Mouse (Mus musculus) macrophage (primary cell): ENCODE measurements at regions not wholly inside any gene's neighbourhood (a gene's known extent, or its start where the extent isn't known, plus 50 kb on each side); places are given as distances from the start of the nearest gene placed in this dataset.
A peak's percentile ranks its signal among the peaks of the same experiment; 100 is the strongest.

Source experiments
- H3K27ac ChIP-seq: fragments of 350-480 bp; formaldehyde crosslinking; 2 replicates; pipeline ENCODE4 v1.9.0; 2021
- H3K36me3 ChIP-seq: fragments of 350-480 bp; formaldehyde crosslinking; 2 replicates; pipeline ENCODE4 v1.9.0; 2021; ENCODE audit errors: inconsistent target
- H3K4me3 ChIP-seq: fragments of 350-480 bp; formaldehyde crosslinking; 2 replicates; pipeline ENCODE4 v1.9.0; 2021; ENCODE audit errors: inconsistent target
- H3K79me2 ChIP-seq: fragments of 350-480 bp; formaldehyde crosslinking; 2 replicates; pipeline ENCODE4 v1.9.0; 2021; ENCODE audit errors: inconsistent target
- WGBS: methylation state at CpG from one replicate; pipeline ENCODE4 v1.1.7; 2026; ENCODE audit warnings: inconsistent platforms; ENCODE audit not compliant: missing documents; 5-methylcytosine and 5-hydroxymethylcytosine counted together

DNA sequence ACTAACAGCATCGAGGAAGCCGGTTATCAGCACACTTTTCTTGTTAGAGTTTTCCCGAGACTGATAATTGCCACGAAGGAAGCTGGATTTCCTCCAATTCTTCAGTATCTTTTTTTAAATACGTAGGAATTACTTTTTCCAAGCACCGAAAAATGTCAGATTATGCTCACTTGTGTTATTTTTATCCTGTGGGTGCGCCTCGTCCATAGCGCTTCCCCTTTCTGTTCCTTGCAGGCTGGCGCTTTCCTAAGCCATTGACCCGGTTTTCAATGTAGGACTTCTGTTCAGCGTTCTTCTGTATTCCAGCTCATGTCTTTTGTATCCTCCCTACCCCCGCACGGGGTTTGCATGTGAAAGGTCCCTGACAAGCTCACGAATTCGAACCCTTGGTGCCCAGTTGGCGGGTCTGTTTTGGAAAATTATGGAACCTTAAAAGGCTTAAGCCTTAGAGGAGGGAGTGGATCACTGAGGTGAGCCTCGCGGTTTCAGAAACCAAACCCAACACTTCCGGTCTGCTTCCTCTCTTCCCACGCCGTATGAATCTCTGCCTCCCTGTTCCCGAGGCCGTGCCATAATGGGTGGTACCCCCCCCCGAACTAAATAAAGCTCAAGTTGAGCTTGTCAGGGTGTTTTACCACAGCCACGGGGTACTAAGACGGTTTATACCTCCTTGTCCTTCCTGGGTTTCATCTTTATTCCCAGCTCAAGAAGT is 655.9 kb upstream of the Gm19410 start:
- no peaks in the 10 kb centered on the region for H3K36me3 ChIP-seq
- H3K27ac ChIP-seq = peak overlapping the region; percentile 45
- no peak overlapping the region for H3K4me3 ChIP-seq
- 28% methylated on average over 27 of the region's 27 CpGs for WGBS
- H3K79me2 ChIP-seq = no peaks in the 10 kb centered on the region

GRCm38 (mm10) chr8:35110286-35110685 is 655.3 kb upstream of the Gm19410 start:
- Histone ChIP-seq H3K79me2 (no peaks in the 10 kb centered on the region), H3K4me3 (no peak overlapping the region), H3K36me3 (no peaks in the 10 kb centered on the region), H3K27ac (no peak overlapping the region)
- 93% methylated on average over 8 of the region's 8 CpGs for WGBS

GRCm38 (mm10) chr8:35111130-35111529 is 654.5 kb upstream of the Gm19410 start:
- H3K4me3 ChIP-seq = no peak overlapping the region
- H3K79me2 ChIP-seq = no peaks in the 10 kb centered on the region
- no peaks in the 10 kb centered on the region for H3K36me3 ChIP-seq
- no peak overlapping the region for H3K27ac ChIP-seq
- 72% methylated on average over 7 of the region's 7 CpGs for WGBS

GRCm38 (mm10) chr8:35112591-35113265 is 652.9 kb upstream of the Gm19410 start:
- WGBS = 91% methylated on average over 7 of the region's 7 CpGs
- H3K27ac ChIP-seq = no peak overlapping the region

DNA sequence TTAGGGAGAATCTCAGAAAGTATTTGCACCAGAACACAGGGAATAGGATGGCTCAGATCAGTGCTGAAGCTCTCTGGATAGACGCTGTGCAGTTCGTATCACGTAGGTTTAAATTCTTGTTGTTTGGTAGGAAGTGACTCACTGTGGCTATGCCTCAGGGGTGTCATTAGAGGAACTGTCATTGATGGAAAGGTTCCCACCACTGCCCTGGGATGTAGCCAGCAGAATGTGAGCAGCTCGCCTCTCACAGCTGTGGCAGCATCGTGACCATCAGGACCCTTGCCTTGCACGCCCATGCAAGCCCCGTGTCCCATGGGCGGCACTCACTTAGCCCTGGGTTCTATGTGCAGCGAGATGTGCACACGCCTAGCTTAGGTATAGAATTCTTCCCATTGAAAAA is 651.6 kb upstream of the Gm19410 start:
- H3K79me2 ChIP-seq = no peaks in the 10 kb centered on the region
- 36% methylated on average over 10 of the region's 10 CpGs for WGBS
- H3K4me3 ChIP-seq = no peak overlapping the region
- H3K27ac ChIP-seq = 0 out of 2 replicates have a peak overlapping the region, but pooled peaks have one; percentile 13
- H3K36me3 ChIP-seq = no peaks in the 10 kb centered on the region

More at GRCm38 (mm10) chr8:35112591-35113265, 652.9 kb upstream of the Gm19410 start:
- Histone ChIP-seq H3K36me3 (no peaks in the 10 kb centered on the region), H3K4me3 (no peak overlapping the region), H3K79me2 (no peaks in the 10 kb centered on the region)

- 93% methylated on average over 5 of the region's 5 CpGs for WGBS
- H3K4me3 ChIP-seq = no peak overlapping the region
- H3K36me3 ChIP-seq = no peaks in the 10 kb centered on the region
- no peak overlapping the region for H3K27ac ChIP-seq
- no peaks in the 10 kb centered on the region for H3K79me2 ChIP-seq
Observed at GRCm38 (mm10) chr8:35120612-35121011, 645.0 kb upstream of the Gm19410 start.

- H3K4me3 ChIP-seq = no peak overlapping the region
- H3K27ac ChIP-seq = no peak overlapping the region
- H3K36me3 ChIP-seq = no peaks in the 10 kb centered on the region
- no peaks in the 10 kb centered on the region for H3K79me2 ChIP-seq
- WGBS = 90% methylated on average over 8 of the region's 8 CpGs
Observed at GRCm38 (mm10) chr8:35121084-35121483, 644.5 kb upstream of the Gm19410 start.

GRCm38 (mm10) chr8:35123196-35123621 is 642.4 kb upstream of the Gm19410 start:
- 5% methylated on average over 14 of the region's 14 CpGs for WGBS
- no peaks in the 10 kb centered on the region for H3K79me2 ChIP-seq
- H3K4me3 ChIP-seq = no peak overlapping the region
- peak overlapping the region; percentile 54 for H3K27ac ChIP-seq
- H3K36me3 ChIP-seq = no peaks in the 10 kb centered on the region

- H3K36me3 ChIP-seq = no peaks in the 10 kb centered on the region
- H3K27ac ChIP-seq = no peak overlapping the region
- WGBS = 9% methylated on average over 3 of the region's 3 CpGs
- no peak overlapping the region for H3K4me3 ChIP-seq
- H3K79me2 ChIP-seq = no peaks in the 10 kb centered on the region
Observed at GRCm38 (mm10) chr8:35125179-35125578, 640.4 kb upstream of the Gm19410 start.

- Histone ChIP-seq H3K79me2 (no peaks in the 10 kb centered on the region), H3K36me3 (no peaks in the 10 kb centered on the region), H3K27ac (no peak overlapping the region), H3K4me3 (no peak overlapping the region)
- 93% methylated on average over 1 of the region's 1 CpGs for WGBS
Observed at GRCm38 (mm10) chr8:35132281-35132680, 633.3 kb upstream of the Gm19410 start.

- Histone ChIP-seq H3K36me3 (no peaks in the 10 kb centered on the region), H3K4me3 (no peak overlapping the region), H3K27ac (peak overlapping the region; percentile 99), H3K79me2 (no peaks in the 10 kb centered on the region)
- 20% methylated on average over 6 of the region's 7 CpGs for WGBS
Observed at GRCm38 (mm10) chr8:35135630-35136029, 630.0 kb upstream of the Gm19410 start.

DNA sequence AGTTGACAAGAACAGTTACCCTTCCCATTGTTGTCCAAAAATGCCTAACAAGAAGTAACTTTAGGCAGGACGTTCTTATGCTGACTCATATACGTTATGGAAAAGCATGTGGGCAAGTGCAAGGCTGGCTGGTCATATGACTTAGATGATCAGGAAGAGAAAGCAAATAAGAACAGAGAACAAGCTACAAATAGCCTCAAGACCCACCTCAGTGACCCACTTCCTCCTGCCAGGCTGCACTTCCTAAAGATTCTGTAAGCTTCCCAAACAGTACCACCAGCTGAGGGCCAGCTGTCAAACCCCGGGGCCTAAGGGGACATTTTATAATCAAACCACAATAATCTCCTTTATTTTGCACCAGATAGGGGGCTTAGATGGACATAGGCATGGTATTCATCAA is 628.9 kb upstream of the Gm19410 start:
- no peaks in the 10 kb centered on the region for H3K36me3 ChIP-seq
- H3K27ac ChIP-seq = peak overlapping the region; percentile 99
- no peaks in the 10 kb centered on the region for H3K79me2 ChIP-seq
- H3K4me3 ChIP-seq = no peak overlapping the region
- 6% methylated on average over 3 of the region's 3 CpGs for WGBS

DNA sequence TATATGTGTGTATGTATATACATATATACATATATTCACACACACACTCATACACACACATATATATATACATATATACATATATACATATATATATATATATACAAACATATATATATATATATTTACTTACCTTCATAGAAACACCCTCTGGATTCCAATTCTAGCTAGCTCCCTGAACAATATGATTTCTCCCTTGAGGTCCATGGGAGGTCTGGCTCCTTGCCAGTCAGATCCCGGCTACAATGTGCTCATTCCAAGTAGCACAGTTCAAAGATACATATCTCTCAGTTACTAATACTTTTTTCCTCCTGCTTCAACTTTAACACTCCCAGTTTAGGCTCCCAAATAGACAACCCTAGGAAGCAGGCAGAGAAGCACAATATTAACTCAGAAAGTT is 624.8 kb upstream of the Gm19410 start:
- Histone ChIP-seq H3K36me3 (no peaks in the 10 kb centered on the region), H3K4me3 (no peak overlapping the region), H3K27ac (no peak overlapping the region), H3K79me2 (no peaks in the 10 kb centered on the region)
- 89% methylated on average over 1 of the region's 1 CpGs for WGBS

DNA sequence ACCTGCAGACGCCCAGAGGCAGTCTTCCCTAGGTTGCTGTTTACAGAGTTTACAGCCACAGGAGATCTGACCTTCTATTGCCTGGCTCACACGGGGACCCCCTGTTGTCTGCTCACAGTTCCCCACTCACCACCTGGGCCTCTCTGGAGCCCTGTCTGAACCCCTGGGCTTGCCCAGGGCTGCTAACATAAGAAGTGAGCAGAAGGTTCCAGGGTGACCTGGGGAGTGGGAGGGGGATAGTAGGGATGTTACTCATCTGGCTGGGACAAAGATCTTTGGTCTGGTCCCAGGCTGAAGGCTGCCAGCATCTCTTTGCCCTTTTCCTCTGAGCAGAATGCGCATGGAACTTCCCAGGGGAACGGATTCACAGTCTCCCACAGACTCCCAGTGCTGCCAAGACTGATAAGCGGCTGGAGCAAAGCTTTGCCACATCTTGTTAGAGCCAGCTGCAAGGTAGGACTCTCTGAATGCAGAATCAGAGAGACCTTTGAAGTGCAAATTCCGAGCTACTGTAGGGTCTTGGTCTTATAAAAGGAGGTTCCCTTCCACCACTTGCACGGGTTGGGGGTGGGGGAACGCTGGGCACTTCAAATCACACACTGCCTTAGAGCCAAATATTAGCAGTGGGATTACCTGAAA is 622.5 kb upstream of the Gm19410 start:
- Histone ChIP-seq H3K4me3 (no peak overlapping the region), H3K79me2 (no peaks in the 10 kb centered on the region), H3K27ac (no peak overlapping the region), H3K36me3 (no peaks in the 10 kb centered on the region)
- WGBS = 78% methylated on average over 8 of the region's 8 CpGs

DNA sequence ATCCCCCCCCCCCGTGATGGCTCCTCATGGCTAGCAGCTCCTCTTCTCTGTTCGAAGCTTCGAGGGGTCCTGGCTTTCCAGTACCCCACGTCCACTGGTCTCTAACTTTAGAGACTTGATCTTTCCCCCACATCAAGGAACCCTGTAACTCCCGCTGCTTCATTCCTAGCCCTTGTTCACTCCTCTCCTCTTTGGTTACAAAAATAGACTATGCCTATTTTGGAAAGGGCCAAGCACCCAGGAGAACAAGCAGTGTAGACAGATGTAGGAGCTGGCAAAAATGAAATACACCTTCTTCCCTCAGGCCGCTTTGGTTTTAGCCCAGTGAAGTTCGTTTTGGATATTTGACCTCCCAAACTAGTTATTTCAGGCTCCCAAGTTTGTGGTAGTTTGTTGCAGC is 621.9 kb upstream of the Gm19410 start:
- Histone ChIP-seq H3K4me3 (no peak overlapping the region), H3K79me2 (no peaks in the 10 kb centered on the region), H3K36me3 (no peaks in the 10 kb centered on the region), H3K27ac (no peak overlapping the region)
- WGBS = 89% methylated on average over 4 of the region's 7 CpGs
